In genomic region chr4:94376256-94376655, GRCm38 (mm10) we compare ENCODE assay signal across 19 mouse cellular contexts.
A peak's percentile ranks its signal among the peaks of the same experiment; 100 is the strongest.
DNase-seq lines count a peak whose midpoint lies in the region; ATAC-seq and TF ChIP-seq lines count a peak whose summit lies in the region.
"Had no signal": no experiment of that assay in that cellular context is flagged by ENCODE, and none has a peak within 500 bp of the region (broad histone marks: within the 10 kb centered on the region; RNA-seq: fewer than 3 reads in every experiment).

No protein-coding gene starts in this region.

- no peak overlapping the region for H3K9ac ChIP-seq in forebrain, embryonic 16.5 days (replicated peaks; ENCODE audit: low read depth, low read length)
- no peak overlapping the region for H3K9ac ChIP-seq in forebrain, embryonic 12.5 days
- H3K9ac ChIP-seq: embryonic facial prominence, embryonic 13.5 days; embryonic facial prominence, embryonic 15.5 days had no signal

- TF ChIP-seq CTCF in brain, embryonic 14.5 days (IDR thresholded peaks at IDR 0.05; ENCODE audit: borderline replicate concordance, extremely low read depth, insufficient read depth, insufficient read length): no peak

- H3K4me1 ChIP-seq in forebrain, embryonic 16.5 days (replicated peaks; ENCODE audit: control insufficient read depth, insufficient read depth, low read length): no peaks in the 10 kb centered on the region
- no peaks in the 10 kb centered on the region for H3K4me1 ChIP-seq in forebrain, embryonic 12.5 days
- H3K4me1 ChIP-seq: embryonic facial prominence, embryonic 13.5 days; embryonic facial prominence, embryonic 15.5 days; forebrain, embryonic 10.5 days had no signal

- TF ChIP-seq POLR2A in brain, embryonic 14.5 days (IDR thresholded peaks at IDR 0.05; ENCODE audit: borderline replicate concordance, extremely low read depth, insufficient read depth, insufficient read length, poor library complexity, severe bottlenecking): no peak

- no peak overlapping the region for H3K4me3 ChIP-seq in forebrain, embryonic 16.5 days (replicated peaks; ENCODE audit: low read length)
- no peak overlapping the region for H3K4me3 ChIP-seq in forebrain, embryonic 12.5 days (replicated peaks)
- H3K4me3 ChIP-seq: embryonic facial prominence, embryonic 13.5 days; embryonic facial prominence, embryonic 15.5 days; erythroblast, embryonic 14.5 days; forebrain, embryonic 10.5 days had no signal

- H3K4me2 ChIP-seq in forebrain, embryonic 16.5 days (ENCODE audit: low read length): no peak overlapping the region
- no peak overlapping the region for H3K4me2 ChIP-seq in forebrain, embryonic 12.5 days
- H3K4me2 ChIP-seq: embryonic facial prominence, embryonic 13.5 days; embryonic facial prominence, embryonic 15.5 days had no signal

- H3K27me3 ChIP-seq in forebrain, embryonic 16.5 days (replicated peaks; ENCODE audit: control insufficient read depth, insufficient read depth, low read length): no peaks in the 10 kb centered on the region
- H3K27me3 ChIP-seq in forebrain, embryonic 12.5 days: no peaks in the 10 kb centered on the region
- H3K27me3 ChIP-seq: embryonic facial prominence, embryonic 13.5 days; embryonic facial prominence, embryonic 15.5 days had no signal

- ATAC-seq in forebrain, embryonic 16.5 days: peak; percentile 76
- no peak for ATAC-seq in forebrain, embryonic 12.5 days (ENCODE audit: low FRiP score)

- no peaks in the 10 kb centered on the region for H3K36me3 ChIP-seq in forebrain, embryonic 16.5 days (ENCODE audit: control insufficient read depth, insufficient read depth)
- H3K36me3 ChIP-seq in forebrain, embryonic 12.5 days (replicated peaks): no peaks in the 10 kb centered on the region
- H3K36me3 ChIP-seq: embryonic facial prominence, embryonic 13.5 days; embryonic facial prominence, embryonic 15.5 days; forebrain, embryonic 10.5 days had no signal

- DNase-seq in brain, embryonic 14.5 days (ENCODE audit: low read depth): peak; percentile 21
- DNase-seq in brain, embryonic 18.5 days (ENCODE audit: low read depth, low spot score): peak; percentile 37
- DNase-seq in kidney, postnatal 25 days: no peak
- DNase-seq: adrenal gland, adult 2 months; adrenal gland, postnatal 10 days; adrenal gland, postnatal 25 days; cerebellum, adult 11 months; cerebellum, adult 18-20 months; cerebellum, adult 8-10 months; cerebellum, adult 9-11 months; cerebellum, postnatal 14 days; cerebellum, postnatal 36 days; embryo, embryonic 11 days had no signal

- 62% methylated on average over 1 of the region's 1 CpGs for WGBS in forebrain, embryonic 16.5 days
- 88% methylated on average over 1 of the region's 1 CpGs for WGBS in forebrain, embryonic 12.5 days

- H3K9me3 ChIP-seq in forebrain, embryonic 16.5 days (ENCODE audit: control insufficient read depth, low read length): no peaks in the 10 kb centered on the region
- no peaks in the 10 kb centered on the region for H3K9me3 ChIP-seq in forebrain, embryonic 12.5 days
- H3K9me3 ChIP-seq: embryonic facial prominence, embryonic 13.5 days; embryonic facial prominence, embryonic 15.5 days; forebrain, embryonic 10.5 days had no signal

- no peak overlapping the region for H3K27ac ChIP-seq in forebrain, embryonic 16.5 days (ENCODE audit: low read length)
- H3K27ac ChIP-seq in forebrain, embryonic 12.5 days: no peak overlapping the region
- H3K27ac ChIP-seq: embryonic facial prominence, embryonic 13.5 days; embryonic facial prominence, embryonic 15.5 days; forebrain, embryonic 10.5 days had no signal

Comparison
In these comparisons a context has a peak if more than half of its experiments do, and no peak if none do; other contexts are left out.
1. DNase-seq: peak in brain, embryonic 14.5 days (single experiment) and brain, embryonic 18.5 days (single experiment); none in kidney, postnatal 25 days (0 of 2).